Mouse (Mus musculus) brain, embryonic 14.5 days (tissue): ENCODE results near the gene Gm10282.

ENCODE experiments used
- CTCF ChIP-seq: fragments of 200-500 bp; IDR thresholded peaks from 2 replicates; pipeline ENCODE4 v1.5.1; 2012; ENCODE audit warnings: inconsistent platforms, mild to moderate bottlenecking, moderate library complexity, borderline replicate concordance; ENCODE audit not compliant: insufficient read depth, insufficient read length; ENCODE audit errors: extremely low read depth
- POLR2A ChIP-seq: fragments of 200-500 bp; IDR thresholded peaks from 2 replicates; pipeline ENCODE4 v1.6.1; 2012; ENCODE audit warnings: mild to moderate bottlenecking, inconsistent platforms, borderline replicate concordance; ENCODE audit not compliant: poor library complexity, insufficient read depth, insufficient read length, severe bottlenecking; ENCODE audit errors: extremely low read depth

- TF ChIP-seq CTCF (no peak), POLR2A (no peak)
These were observed 37.7 kb upstream of the Gm10282 start for GRCm38 (mm10) chr8:72342556-72343300.
